Mouse (Mus musculus): Measurements from ENCODE around the gene Sgsm3. TPM values are rescaled to one million over a fixed set of nuclear protein-coding genes. Genes with fewer than 3 reads are reported as not detected.

Sgsm3 gene
- polyA plus RNA-seq, 1 experiment from 2014 or later: 57.9 TPM

- ATAC-seq (ENCODE audit: low read depth): no peak
- H3K4me1 ChIP-seq (ENCODE audit: control insufficient read depth, insufficient read depth, low read length): no peaks in the 10 kb centered on the region
- no peak overlapping the region for H3K4me2 ChIP-seq (ENCODE audit: low read depth, low read length)
- no peak overlapping the region for H3K27ac ChIP-seq (ENCODE audit: low read depth, low read length)
- 0 out of 2 replicates have a peak, but pooled peaks cover under 1% of the 10 kb centered on the region for H3K36me3 ChIP-seq (ENCODE audit: control insufficient read depth, insufficient read depth, low read length)
- H3K9ac ChIP-seq (replicated peaks; ENCODE audit: low read depth, low read length): no peak overlapping the region
- 92% methylated on average over 5 of the region's 5 CpGs for WGBS
- no peaks in the 10 kb centered on the region for H3K27me3 ChIP-seq (ENCODE audit: control insufficient read depth, insufficient read depth, low read length)
- H3K4me3 ChIP-seq (ENCODE audit: low read depth, low read length): no peak overlapping the region
- no peaks in the 10 kb centered on the region for H3K9me3 ChIP-seq (ENCODE audit: control insufficient read depth, low read length)
Measured at GRCm38 (mm10) chr15:80939401-80939800, 38.2 kb upstream of the Sgsm3 start.

GRCm38 (mm10) chr15:80941468-80942040 is 36.0 kb upstream of the Sgsm3 start:
- no peak for ATAC-seq (ENCODE audit: low read depth)
- no peaks in the 10 kb centered on the region for H3K9me3 ChIP-seq (ENCODE audit: control insufficient read depth, low read length)
- H3K4me1 ChIP-seq (ENCODE audit: control insufficient read depth, insufficient read depth, low read length): no peaks in the 10 kb centered on the region
- H3K9ac ChIP-seq (replicated peaks; ENCODE audit: low read depth, low read length): no peak overlapping the region
- no peaks in the 10 kb centered on the region for H3K27me3 ChIP-seq (ENCODE audit: control insufficient read depth, insufficient read depth, low read length)
- no peak overlapping the region for H3K4me3 ChIP-seq (ENCODE audit: low read depth, low read length)
- no peak overlapping the region for H3K27ac ChIP-seq (ENCODE audit: low read depth, low read length)
- no peaks in the 10 kb centered on the region for H3K36me3 ChIP-seq (ENCODE audit: control insufficient read depth, insufficient read depth, low read length)
- WGBS: 92% methylated on average over 6 of the region's 6 CpGs
- H3K4me2 ChIP-seq (ENCODE audit: low read depth, low read length): no peak overlapping the region

GRCm38 (mm10) chr15:80945851-80946250 is 31.7 kb upstream of the Sgsm3 start:
- H3K9ac ChIP-seq (replicated peaks; ENCODE audit: low read depth, low read length): no peak overlapping the region
- WGBS: 59% methylated on average over 3 of the region's 3 CpGs
- H3K9me3 ChIP-seq (ENCODE audit: control insufficient read depth, low read length): no peaks in the 10 kb centered on the region
- no peak for ATAC-seq (ENCODE audit: low read depth)
- no peaks in the 10 kb centered on the region for H3K36me3 ChIP-seq (ENCODE audit: control insufficient read depth, insufficient read depth, low read length)
- H3K4me2 ChIP-seq (ENCODE audit: low read depth, low read length): no peak overlapping the region
- H3K27me3 ChIP-seq (ENCODE audit: control insufficient read depth, insufficient read depth, low read length): no peaks in the 10 kb centered on the region
- H3K4me3 ChIP-seq (ENCODE audit: low read depth, low read length): no peak overlapping the region
- H3K27ac ChIP-seq (ENCODE audit: low read depth, low read length): no peak overlapping the region
- peaks cover 7% of the 10 kb centered on the region; the same call in 1 of the 2 replicates for H3K4me1 ChIP-seq (ENCODE audit: control insufficient read depth, insufficient read depth, low read length)

GRCm38 (mm10) chr15:80948145-80949135 is 29.1 kb upstream of the Sgsm3 start, which contains the start of gene Adsl:
TSS of gene Adsl (plus strand) at chr15:80948490.
- WGBS: 1% methylated on average over 63 of the region's 63 CpGs

GRCm38 (mm10) chr15:80949431-80949830 is 28.1 kb upstream of the Sgsm3 start:
- no peak for ATAC-seq (ENCODE audit: low read depth)
- Histone ChIP-seq H3K4me3 (ENCODE audit: low read depth, low read length) (peak overlapping the region; percentile 78), H3K4me1 (ENCODE audit: control insufficient read depth, insufficient read depth, low read length) (peaks cover 7% of the 10 kb centered on the region; the same call in 1 of the 2 replicates), H3K36me3 (ENCODE audit: control insufficient read depth, insufficient read depth, low read length) (peaks cover 4% of the 10 kb centered on the region; the same call in 1 of the 2 replicates), H3K9ac (replicated peaks; ENCODE audit: low read depth, low read length) (no peak overlapping the region), H3K4me2 (ENCODE audit: low read depth, low read length) (peak overlapping the region; percentile 71), H3K27me3 (ENCODE audit: control insufficient read depth, insufficient read depth, low read length) (no peaks in the 10 kb centered on the region), H3K27ac (ENCODE audit: low read depth, low read length) (no peak overlapping the region), H3K9me3 (ENCODE audit: control insufficient read depth, low read length) (no peaks in the 10 kb centered on the region)
- 62% methylated on average over 4 of the region's 4 CpGs for WGBS

More at GRCm38 (mm10) chr15:80948145-80949135, 29.1 kb upstream of the Sgsm3 start, which contains the start of gene Adsl:
- H3K9ac ChIP-seq (replicated peaks; ENCODE audit: low read depth, low read length): peak within 1 kb of the TSS; percentile 54
- peak within 1 kb of the TSS; percentile 71 for H3K4me2 ChIP-seq (ENCODE audit: low read depth, low read length)
- ATAC-seq (ENCODE audit: low read depth): peak; percentile 94
- H3K4me1 ChIP-seq (ENCODE audit: control insufficient read depth, insufficient read depth, low read length): peaks cover 7% of the 10 kb centered on the region; the same call in 1 of the 2 replicates
- peak within 1 kb of the TSS; percentile 55 for H3K27ac ChIP-seq (ENCODE audit: low read depth, low read length)
- peak within 1 kb of the TSS; percentile 78 for H3K4me3 ChIP-seq (ENCODE audit: low read depth, low read length)
- 0 out of 2 replicates have a peak, but pooled peaks cover 4% of the 10 kb centered on the region for H3K36me3 ChIP-seq (ENCODE audit: control insufficient read depth, insufficient read depth, low read length)
- no peaks in the 10 kb centered on the region for H3K9me3 ChIP-seq (ENCODE audit: control insufficient read depth, low read length)
- H3K27me3 ChIP-seq (ENCODE audit: control insufficient read depth, insufficient read depth, low read length): no peaks in the 10 kb centered on the region

GRCm38 (mm10) chr15:80950055-80950454 is 27.5 kb upstream of the Sgsm3 start:
- peaks cover 4% of the 10 kb centered on the region; the same call in 1 of the 2 replicates for H3K36me3 ChIP-seq (ENCODE audit: control insufficient read depth, insufficient read depth, low read length)
- 92% methylated on average over 7 of the region's 7 CpGs for WGBS
- no peak overlapping the region for H3K4me2 ChIP-seq (ENCODE audit: low read depth, low read length)
- no peaks in the 10 kb centered on the region for H3K9me3 ChIP-seq (ENCODE audit: control insufficient read depth, low read length)
- no peak overlapping the region for H3K27ac ChIP-seq (ENCODE audit: low read depth, low read length)
- no peak overlapping the region for H3K4me3 ChIP-seq (ENCODE audit: low read depth, low read length)
- no peaks in the 10 kb centered on the region for H3K27me3 ChIP-seq (ENCODE audit: control insufficient read depth, insufficient read depth, low read length)
- no peak for ATAC-seq (ENCODE audit: low read depth)
- no peak overlapping the region for H3K9ac ChIP-seq (replicated peaks; ENCODE audit: low read depth, low read length)
- peaks cover 7% of the 10 kb centered on the region; the same call in 1 of the 2 replicates for H3K4me1 ChIP-seq (ENCODE audit: control insufficient read depth, insufficient read depth, low read length)

DNA sequence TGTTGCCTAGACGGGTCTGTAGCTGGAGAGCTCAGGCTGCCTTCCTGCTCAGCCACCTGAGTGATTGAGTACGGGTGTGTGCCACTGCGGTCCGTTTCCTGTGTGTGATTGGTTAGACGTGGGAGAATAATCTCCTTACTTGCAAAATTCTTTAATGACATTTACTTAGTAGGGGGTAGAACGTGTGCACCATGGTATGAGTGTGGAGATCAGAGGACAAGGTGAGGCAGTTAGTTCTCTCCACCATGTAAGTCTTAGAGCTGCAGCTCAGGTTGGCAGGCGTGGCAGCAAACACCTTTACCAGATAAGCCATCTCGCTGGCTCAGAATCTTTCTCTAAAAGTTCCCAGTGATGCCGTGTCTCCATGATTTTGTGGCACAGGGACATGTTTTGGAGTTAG is 23.6 kb upstream of the Sgsm3 start:
- H3K9ac ChIP-seq (replicated peaks; ENCODE audit: low read depth, low read length): no peak overlapping the region
- H3K27me3 ChIP-seq (ENCODE audit: control insufficient read depth, insufficient read depth, low read length): no peaks in the 10 kb centered on the region
- peaks cover 15% of the 10 kb centered on the region for H3K36me3 ChIP-seq (ENCODE audit: control insufficient read depth, insufficient read depth, low read length)
- no peak overlapping the region for H3K27ac ChIP-seq (ENCODE audit: low read depth, low read length)
- H3K4me3 ChIP-seq (ENCODE audit: low read depth, low read length): no peak overlapping the region
- no peaks in the 10 kb centered on the region for H3K9me3 ChIP-seq (ENCODE audit: control insufficient read depth, low read length)
- WGBS: 94% methylated on average over 9 of the region's 9 CpGs
- no peak for ATAC-seq (ENCODE audit: low read depth)
- peaks cover 5% of the 10 kb centered on the region; the same call in 1 of the 2 replicates for H3K4me1 ChIP-seq (ENCODE audit: control insufficient read depth, insufficient read depth, low read length)
- H3K4me2 ChIP-seq (ENCODE audit: low read depth, low read length): no peak overlapping the region

DNA sequence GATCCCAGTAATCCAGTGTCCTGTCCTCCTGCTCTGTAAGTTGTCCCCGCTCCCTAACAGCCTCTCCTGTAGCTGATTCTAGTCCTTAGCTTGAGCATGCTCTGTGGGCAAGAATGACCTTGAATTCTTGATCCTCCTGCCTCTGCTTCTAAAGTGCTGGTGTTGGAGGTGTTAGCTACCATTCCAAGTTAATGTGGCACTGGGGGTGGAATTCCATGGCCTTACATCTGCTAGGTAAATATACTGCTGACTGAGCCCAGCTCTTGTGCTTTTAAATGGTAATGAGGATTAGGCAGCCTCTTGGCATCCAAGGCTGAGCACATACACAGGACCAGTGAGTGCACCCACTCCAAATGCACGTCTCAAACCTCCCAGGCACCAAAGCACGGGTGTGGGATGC is 22.7 kb upstream of the Sgsm3 start:
- no peak overlapping the region for H3K4me2 ChIP-seq (ENCODE audit: low read depth, low read length)
- no peak for ATAC-seq (ENCODE audit: low read depth)
- 88% methylated on average over 3 of the region's 3 CpGs for WGBS
- no peak overlapping the region for H3K4me3 ChIP-seq (ENCODE audit: low read depth, low read length)
- no peaks in the 10 kb centered on the region for H3K9me3 ChIP-seq (ENCODE audit: control insufficient read depth, low read length)
- peaks cover 20% of the 10 kb centered on the region for H3K36me3 ChIP-seq (ENCODE audit: control insufficient read depth, insufficient read depth, low read length)
- no peak overlapping the region for H3K9ac ChIP-seq (replicated peaks; ENCODE audit: low read depth, low read length)
- no peak overlapping the region for H3K27ac ChIP-seq (ENCODE audit: low read depth, low read length)
- H3K4me1 ChIP-seq (ENCODE audit: control insufficient read depth, insufficient read depth, low read length): no peaks in the 10 kb centered on the region
- H3K27me3 ChIP-seq (ENCODE audit: control insufficient read depth, insufficient read depth, low read length): no peaks in the 10 kb centered on the region

Measured in neural tube, embryonic 14.5 days (tissue).